Mouse (Mus musculus) heart, embryonic 14.5 days (tissue): Measurements from ENCODE around the gene Sox5. TPM values are rescaled to one million over a fixed set of nuclear protein-coding genes. Genes with fewer than 3 reads are reported as not detected.

Experiments used
- ATAC-seq: fragments of 200-750 bp; cut with Nextera tagmentation; 2 replicates; pipeline ENCODE4 v1.8.0; 2017; ENCODE audit warnings: low read depth, moderate TSS enrichment; ENCODE audit not compliant: insufficient number of reproducible peaks, insufficient read depth, low FRiP score
- H3K27ac ChIP-seq, 2 experiments: fragments of 200-500 bp in 1 of 2; fragments of 300-500 bp in 1 of 2; sonication (generic) in 1 of 2; replicated peaks in 1 of 2; 2 replicates each; pipeline ENCODE4 v1.5.1; 2012 to 2014; ENCODE audit warnings: low read depth in 2 of 2, low read length in 2 of 2, control low read depth in 1 of 2, mild to moderate bottlenecking in 1 of 2, mixed read lengths in 1 of 2; ENCODE audit not compliant: control insufficient read depth in 1 of 2, insufficient read depth in 1 of 2
- H3K27me3 ChIP-seq: fragments of 300-500 bp; sonication (generic); 2 replicates; pipeline ENCODE4 v1.6.1; 2014; ENCODE audit warnings: mild to moderate bottlenecking, low read length, control low read depth; ENCODE audit not compliant: control insufficient read depth, insufficient read depth
- H3K36me3 ChIP-seq: fragments of 300-500 bp; sonication (generic); 2 replicates; pipeline ENCODE4 v1.6.1; 2014; ENCODE audit warnings: mild to moderate bottlenecking, control low read depth, low read length, mixed read lengths; ENCODE audit not compliant: control insufficient read depth, insufficient read depth
- H3K4me1 ChIP-seq, 2 experiments: fragments of 200-500 bp in 1 of 2; fragments of 300-500 bp in 1 of 2; sonication (generic) in 1 of 2; 2 replicates each; pipeline ENCODE4 v1.6.1; 2012 to 2014; ENCODE audit warnings: low read length in 2 of 2, control low read depth in 1 of 2, mixed read lengths in 1 of 2; ENCODE audit not compliant: control insufficient read depth in 2 of 2, insufficient read depth in 2 of 2
- H3K4me2 ChIP-seq: fragments of 300-500 bp; sonication (generic); 2 replicates; pipeline ENCODE4 v1.6.1; 2014; ENCODE audit warnings: mild to moderate bottlenecking, low read length
- H3K4me3 ChIP-seq, 2 experiments: fragments of 200-500 bp in 1 of 2; fragments of 300-500 bp in 1 of 2; sonication (generic) in 1 of 2; 2 replicates each; pipeline ENCODE4 v1.5.1; 2012 to 2014; ENCODE audit warnings: low read length in 2 of 2, mild to moderate bottlenecking in 2 of 2, control low read depth in 1 of 2, low read depth in 1 of 2, moderate library complexity in 1 of 2; ENCODE audit not compliant: control insufficient read depth in 1 of 2, insufficient read depth in 1 of 2
- H3K9ac ChIP-seq: fragments of 300-500 bp; sonication (generic); 2 replicates; pipeline ENCODE4 v1.6.1; 2014; ENCODE audit warnings: mild to moderate bottlenecking, low read length
- H3K9me3 ChIP-seq: fragments of 300-500 bp; sonication (generic); 2 replicates; pipeline ENCODE4 v1.6.1; 2016; ENCODE audit warnings: low read length, control low read depth; ENCODE audit not compliant: control insufficient read depth
- WGBS: fragments of 180-500 bp; shearing (Covaris S2); extraction: QIAGEN DNeasy Blood & Tissue Kit; methylation state at CpG from one replicate; pipeline ENCODE4 v1.1.7; 2014; 5-methylcytosine and 5-hydroxymethylcytosine counted together
- polyA plus RNA-seq: library from polyadenylated mRNA; unstranded; fragments of >200 nt; fragmentation: Nextera tagmentation; extraction: Ambion mirVana; gene quantifications from 2 replicates; pipeline ENCODE4 v1.2.1, GENCODE M21; 2014

Sox5 gene
- polyA plus RNA-seq, 1 experiment from 2014 or later = 10.6 TPM

DNA sequence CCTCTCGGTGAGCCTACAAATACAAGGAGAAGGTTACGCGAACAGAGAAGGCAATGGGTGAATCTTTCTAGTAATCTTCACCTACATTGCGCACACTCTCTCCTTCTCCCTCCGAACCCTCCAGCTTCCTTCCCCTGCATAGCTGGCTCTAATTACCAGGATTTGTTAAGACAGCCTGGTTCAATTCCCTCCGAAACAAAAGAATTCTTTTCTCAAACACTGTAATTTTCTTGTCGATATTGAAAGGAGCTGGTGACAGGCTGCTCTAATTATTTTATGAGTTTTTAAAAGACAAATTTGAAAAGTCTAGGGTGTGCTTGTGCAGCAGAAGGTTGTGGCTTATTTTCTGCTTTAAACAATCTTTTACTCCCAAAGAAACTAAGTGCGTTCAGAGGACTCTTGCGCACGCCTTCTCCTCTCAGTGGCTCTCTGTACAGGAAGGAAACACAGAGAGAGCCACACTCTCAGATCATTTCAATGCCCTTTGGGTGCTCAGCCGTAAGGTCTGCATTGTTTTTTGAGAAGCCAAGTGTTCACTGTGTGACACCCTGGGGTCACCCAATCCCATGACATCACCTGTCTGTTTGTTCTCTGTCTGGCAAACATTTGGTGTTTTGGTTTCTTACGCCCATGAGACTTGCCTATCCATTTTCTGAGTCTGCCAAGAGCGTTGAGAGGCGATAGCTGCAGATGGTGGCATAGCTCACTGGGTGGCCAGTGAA is 392.3 kb downstream of the Sox5 start:
- ATAC-seq = no peak
- no peak overlapping the region for H3K27ac ChIP-seq
- H3K36me3 ChIP-seq = no peaks in the 10 kb centered on the region
- no peak overlapping the region for H3K4me3 ChIP-seq
- 86% methylated on average over 14 of the region's 14 CpGs for WGBS
- no peak overlapping the region for H3K4me2 ChIP-seq
- H3K4me1 ChIP-seq = no peaks in the 10 kb centered on the region
- no peaks in the 10 kb centered on the region for H3K27me3 ChIP-seq
- H3K9me3 ChIP-seq = no peaks in the 10 kb centered on the region
- no peak overlapping the region for H3K9ac ChIP-seq

DNA sequence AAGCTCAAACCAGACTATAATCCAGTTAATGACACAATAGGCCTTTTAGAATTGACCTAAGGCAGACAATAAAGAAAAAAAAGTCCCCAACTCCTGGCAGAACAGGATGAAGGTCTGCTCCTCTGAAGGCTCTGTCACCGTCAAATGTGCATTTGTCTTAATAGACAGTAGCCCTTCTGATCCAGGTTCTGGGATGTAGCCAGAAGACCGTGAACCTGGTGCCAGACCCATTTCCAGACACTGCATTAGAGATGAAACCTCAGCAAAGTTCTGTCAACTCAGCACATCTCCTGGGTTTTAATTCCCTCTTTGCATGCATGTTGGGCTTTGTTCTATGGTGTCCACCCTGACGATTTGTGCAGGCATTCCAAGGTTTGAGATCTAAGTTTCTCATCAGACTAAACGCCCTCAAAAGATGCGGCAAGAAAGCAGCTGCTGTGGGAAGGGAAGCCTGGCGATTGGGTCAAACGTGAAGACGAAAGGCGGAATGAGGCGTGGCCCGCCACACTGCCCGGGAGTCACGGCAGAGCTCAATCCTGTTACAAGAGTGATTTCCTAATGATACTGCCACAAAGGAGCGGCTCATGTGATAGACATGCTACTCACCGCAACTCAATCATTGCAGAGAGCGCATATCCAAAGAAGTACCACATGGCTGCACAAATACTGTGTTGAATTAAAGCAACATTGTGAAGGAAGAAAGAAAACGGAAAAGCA is 394.1 kb downstream of the Sox5 start:
- 72% methylated on average over 17 of the region's 17 CpGs for WGBS
- no peak for ATAC-seq
- H3K4me2 ChIP-seq = no peak overlapping the region

GRCm38 (mm10) chr6:144380641-144381040 is 401.1 kb downstream of the Sox5 start:
- no peak overlapping the region for H3K4me2 ChIP-seq
- no peaks in the 10 kb centered on the region for H3K27me3 ChIP-seq
- ATAC-seq = no peak
- H3K4me1 ChIP-seq = no peaks in the 10 kb centered on the region
- WGBS = 83% methylated on average over 6 of the region's 6 CpGs
- H3K4me3 ChIP-seq = no peak overlapping the region
- H3K36me3 ChIP-seq = no peaks in the 10 kb centered on the region
- H3K9ac ChIP-seq = no peak overlapping the region
- no peaks in the 10 kb centered on the region for H3K9me3 ChIP-seq
- no peak overlapping the region for H3K27ac ChIP-seq

More for the DNA sequence above, 394.1 kb downstream of the Sox5 start:
- Histone ChIP-seq H3K9ac (no peak overlapping the region), H3K9me3 (no peaks in the 10 kb centered on the region), H3K27me3 (no peaks in the 10 kb centered on the region), H3K27ac (no peak overlapping the region), H3K4me3 (no peak overlapping the region), H3K36me3 (no peaks in the 10 kb centered on the region), H3K4me1 (no peaks in the 10 kb centered on the region)

GRCm38 (mm10) chr6:144380171-144380570 is 401.6 kb downstream of the Sox5 start:
- 84% methylated on average over 15 of the region's 15 CpGs for WGBS
- H3K9me3 ChIP-seq = no peaks in the 10 kb centered on the region
- H3K36me3 ChIP-seq = no peaks in the 10 kb centered on the region
- H3K27me3 ChIP-seq = no peaks in the 10 kb centered on the region
- H3K9ac ChIP-seq = no peak overlapping the region
- no peak overlapping the region for H3K4me2 ChIP-seq
- no peak for ATAC-seq
- H3K4me3 ChIP-seq = no peak overlapping the region
- H3K27ac ChIP-seq = no peak overlapping the region
- H3K4me1 ChIP-seq = no peaks in the 10 kb centered on the region

DNA sequence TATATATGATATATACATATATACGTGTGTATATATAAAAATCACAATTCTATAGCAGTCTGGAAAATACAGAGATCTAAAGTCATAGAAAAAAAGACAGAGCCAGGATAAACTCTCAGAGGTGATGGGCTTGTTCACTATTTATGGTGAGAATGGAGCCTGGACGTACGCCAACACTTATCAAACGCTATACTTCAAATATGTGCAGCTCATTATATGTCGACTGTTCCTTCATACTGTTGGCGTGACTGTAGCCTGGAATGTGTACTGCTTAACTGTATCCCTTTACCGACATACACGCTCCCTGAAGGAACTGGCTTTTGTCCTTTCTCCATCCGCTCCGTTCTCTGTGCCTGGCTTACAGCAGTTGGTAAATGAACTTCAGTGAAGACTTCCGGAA is 407.0 kb downstream of the Sox5 start:
- no peak for ATAC-seq
- H3K27ac ChIP-seq = no peak overlapping the region

DNA sequence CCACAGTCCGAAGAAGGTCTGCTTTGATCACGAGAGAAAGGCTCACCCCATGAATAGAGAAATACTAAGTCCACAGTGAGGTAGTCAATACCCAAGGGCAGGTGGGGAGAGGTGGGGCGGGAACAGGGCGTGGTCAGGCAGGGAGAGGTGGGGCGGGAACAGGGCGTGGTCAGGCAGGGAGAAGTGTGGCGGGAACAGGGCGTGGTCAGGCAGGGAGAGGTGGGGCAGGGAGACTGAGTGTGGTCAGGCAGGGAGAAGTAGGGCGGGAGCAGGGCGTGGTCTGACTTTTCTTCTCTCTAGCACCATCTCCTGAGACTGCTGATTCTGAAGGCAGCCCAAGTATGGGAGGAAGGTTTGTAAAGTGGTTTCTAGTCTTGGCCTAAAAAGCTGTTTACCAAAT is 411.1 kb downstream of the Sox5 start:
- Histone ChIP-seq H3K9ac (no peak overlapping the region), H3K9me3 (no peaks in the 10 kb centered on the region), H3K4me2 (no peak overlapping the region), H3K4me3 (no peak overlapping the region), H3K27ac (no peak overlapping the region), H3K27me3 (no peaks in the 10 kb centered on the region), H3K36me3 (no peaks in the 10 kb centered on the region), H3K4me1 (no peaks in the 10 kb centered on the region)
- WGBS = 26% methylated on average over 10 of the region's 10 CpGs
- ATAC-seq = no peak

More for the DNA sequence above, 407.0 kb downstream of the Sox5 start:
- Histone ChIP-seq H3K27me3 (no peaks in the 10 kb centered on the region), H3K4me1 (no peaks in the 10 kb centered on the region), H3K4me3 (no peak overlapping the region), H3K9ac (no peak overlapping the region), H3K4me2 (no peak overlapping the region), H3K36me3 (no peaks in the 10 kb centered on the region), H3K9me3 (no peaks in the 10 kb centered on the region)
- 75% methylated on average over 11 of the region's 11 CpGs for WGBS

DNA sequence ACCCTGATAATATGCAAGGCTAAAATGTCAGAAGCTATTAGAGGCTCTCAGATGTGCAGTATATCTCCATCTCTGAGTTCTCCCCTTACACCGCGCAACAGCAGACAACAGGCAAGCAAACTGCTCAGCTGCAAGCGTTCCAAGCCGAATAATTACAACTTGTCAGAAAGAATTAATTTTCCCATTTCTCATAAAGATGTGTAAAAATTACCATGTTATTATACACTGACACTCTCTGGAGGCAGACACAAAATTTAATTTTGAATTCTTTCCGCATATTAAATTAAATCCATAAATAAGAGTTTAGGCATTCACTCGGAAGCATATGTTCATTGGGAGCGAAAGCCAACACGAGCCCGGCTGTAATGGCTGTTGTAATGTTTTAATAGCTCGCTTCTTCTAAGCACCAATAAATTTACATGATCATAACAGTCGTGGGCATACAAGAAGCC is 414.1 kb downstream of the Sox5 start:
- WGBS = 93% methylated on average over 11 of the region's 11 CpGs

More for the DNA sequence above, 414.1 kb downstream of the Sox5 start:
- H3K36me3 ChIP-seq = no peaks in the 10 kb centered on the region
- no peak overlapping the region for H3K4me2 ChIP-seq
- H3K27ac ChIP-seq = no peak overlapping the region
- H3K27me3 ChIP-seq = no peaks in the 10 kb centered on the region
- no peak for ATAC-seq
- no peaks in the 10 kb centered on the region for H3K9me3 ChIP-seq
- no peak overlapping the region for H3K4me3 ChIP-seq
- H3K4me1 ChIP-seq = no peaks in the 10 kb centered on the region
- H3K9ac ChIP-seq = no peak overlapping the region
